Mouse (Mus musculus) activated CD4-positive, CD25-positive, alpha-beta regulatory T cell, adult 9 weeks (primary cell): Measurements from ENCODE around the gene Zbtb4. TPM values are rescaled to one million over a fixed set of nuclear protein-coding genes. Genes with fewer than 3 reads are reported as not detected.

Experiments
- polyA plus RNA-seq: library from polyadenylated mRNA; unstranded; fragments of 100-300 nt; shearing (Covaris generic); gene quantifications from one replicate; pipeline ENCODE4 v1.2.1, GENCODE M21; 2017

The Zbtb4 gene
- polyA plus RNA-seq, result 4.5 TPM

DNA sequence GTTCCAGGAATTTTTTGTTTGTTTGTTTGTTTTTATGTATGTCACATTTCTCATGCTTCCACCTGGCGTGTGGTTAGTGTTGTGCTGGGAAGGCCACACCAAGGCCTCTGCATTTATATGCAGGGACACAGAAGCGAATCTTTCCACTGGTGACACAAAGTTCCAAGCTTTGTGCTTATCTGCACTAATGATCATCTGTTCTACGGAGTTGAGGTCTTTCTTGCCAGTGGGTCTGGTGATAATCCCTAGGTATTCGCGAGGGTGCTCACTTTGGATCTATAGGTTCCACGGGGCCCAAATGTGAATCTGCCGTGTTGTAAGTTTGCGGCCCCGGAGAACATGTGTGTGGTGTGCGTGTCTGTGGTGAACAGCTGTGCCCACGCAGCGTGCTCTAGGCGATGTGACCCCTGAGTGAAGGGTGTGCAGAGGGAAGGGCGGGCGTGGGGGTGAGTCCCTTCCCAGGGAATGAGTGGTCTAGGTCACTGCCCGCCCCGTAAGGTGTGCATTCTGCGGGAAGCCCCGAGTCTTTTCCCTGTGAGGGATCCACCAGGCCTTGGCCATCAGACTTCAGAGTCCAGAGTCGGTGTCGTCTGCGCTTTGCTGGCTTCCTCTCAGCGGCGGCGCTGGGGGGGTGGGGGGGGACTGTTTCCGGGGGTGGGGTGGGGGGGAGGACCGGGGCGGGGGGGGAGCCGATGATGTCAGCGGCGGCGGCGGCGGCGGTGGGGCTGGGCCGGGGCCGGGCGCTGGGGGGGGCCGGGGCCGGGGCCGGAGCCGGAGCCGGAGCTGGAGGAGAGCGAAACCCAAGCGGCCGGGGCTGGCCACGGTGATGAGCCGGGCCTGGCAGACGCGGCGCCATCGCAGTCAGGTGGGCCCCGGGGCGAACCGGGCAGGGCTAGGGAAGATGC, at the start of gene Zbtb4:
TSS of gene Zbtb4 (plus strand) at position 692 of the 905 bp plus-strand sequence.

GRCm38 (mm10) chr11:69758478-69758970, 7.2 kb upstream of the Zbtb4 start, which contains the start of gene Polr2a:
Gene Polr2a (minus strand): TSS chr11:69758637.

DNA sequence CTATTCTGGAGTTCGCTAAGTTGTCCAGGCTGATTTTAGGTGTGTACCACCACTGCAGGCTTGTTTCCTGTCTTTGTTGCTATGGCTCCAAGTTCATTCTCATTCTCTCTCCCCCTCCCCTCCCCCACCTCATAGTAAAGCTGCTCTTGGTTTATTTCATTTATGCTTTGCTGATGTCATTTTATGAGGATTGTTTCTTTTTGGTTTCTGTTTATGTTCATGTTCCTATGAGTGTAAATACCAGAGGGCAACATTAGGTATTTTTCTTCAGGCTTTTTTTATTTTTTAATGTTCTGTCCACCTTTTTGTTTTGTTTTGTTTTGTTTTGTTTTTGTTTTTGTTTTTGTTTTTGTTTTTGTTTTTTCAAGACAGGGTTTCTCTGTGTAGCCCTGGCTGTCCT, 3.8 kb upstream of the Zbtb4 start, which contains the start of gene Slc35g3:
TSS of gene Slc35g3 (minus strand) at position 101 of the 400 bp plus-strand sequence.

GRCm38 (mm10) chr11:69795168-69795982, 29.7 kb downstream of the Zbtb4 start, which contains the start of gene Chrnb1:
Gene Chrnb1 (minus strand): TSS chr11:69795943.

GRCm38 (mm10) chr11:69801379-69801977, 35.8 kb downstream of the Zbtb4 start, which contains the start of gene Fgf11:
Gene Fgf11 (minus strand): TSS chr11:69801857.

DNA sequence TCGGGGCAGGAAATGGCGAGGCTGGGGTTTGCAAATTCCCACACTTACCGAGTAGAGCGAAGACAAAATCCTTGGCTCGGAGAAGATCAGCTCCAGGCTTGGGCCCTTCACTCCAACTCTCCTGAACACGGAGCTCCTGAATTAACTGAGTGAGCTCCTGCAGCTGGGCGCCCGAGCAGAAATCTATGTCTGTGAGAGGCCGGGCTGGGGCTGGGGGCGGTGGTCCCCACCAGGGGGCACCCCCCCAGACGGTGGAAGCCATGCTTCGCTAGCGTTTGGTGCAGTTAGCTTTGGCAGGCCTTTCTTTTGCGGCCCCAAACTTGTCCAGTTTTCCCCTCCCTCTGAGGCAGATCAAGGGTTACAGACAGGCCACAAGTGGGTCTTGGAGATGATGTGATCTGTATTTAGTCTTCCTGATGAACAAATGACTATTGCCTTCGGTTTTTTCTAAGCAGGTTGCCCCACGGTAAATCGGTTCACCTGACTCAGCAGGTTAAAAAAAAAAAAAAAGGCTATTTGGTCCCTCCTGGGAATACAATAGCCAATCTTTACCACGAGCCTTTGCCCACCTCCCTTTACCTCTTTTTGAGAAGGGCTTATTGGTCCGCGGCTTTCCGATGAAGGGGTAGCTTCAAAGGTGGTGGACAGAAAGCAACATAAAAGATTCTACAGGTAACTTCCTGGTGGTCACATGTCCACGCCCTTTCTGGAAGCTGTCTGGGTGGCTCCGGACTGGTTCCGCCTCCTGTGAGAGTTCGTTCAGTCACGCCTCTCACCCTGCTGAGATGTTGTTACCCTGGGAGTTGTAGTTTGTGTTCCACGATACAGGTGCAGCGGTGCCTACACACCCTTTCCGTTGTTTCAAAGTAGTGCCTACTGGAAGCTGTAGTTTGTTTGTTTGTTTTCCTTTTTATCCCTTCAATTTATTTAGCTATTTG, 39.5 kb downstream of the Zbtb4 start, which contains the start of gene Tmem102:
TSS of gene Tmem102 (minus strand) at position 653 of the 938 bp plus-strand sequence.

DNA sequence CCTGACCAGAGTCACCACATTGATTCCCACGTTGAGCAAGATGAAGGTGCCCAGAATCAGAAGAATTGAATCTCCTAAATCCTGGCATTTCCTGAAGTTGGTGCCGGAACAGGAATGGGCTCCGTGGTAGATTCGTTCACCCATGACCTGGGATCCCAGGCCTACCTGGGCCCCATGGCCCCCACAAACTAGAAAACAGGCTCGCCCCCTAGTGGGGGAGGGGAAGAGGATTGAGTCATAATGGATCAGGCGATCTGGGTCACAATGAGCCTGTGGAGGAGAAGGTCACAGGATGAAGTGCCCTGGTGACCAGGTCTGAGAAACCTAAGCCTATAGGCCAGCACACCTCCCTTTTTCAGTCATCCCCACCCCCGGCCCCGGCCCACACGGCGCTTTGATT, 49.4 kb downstream of the Zbtb4 start, which contains the start of gene Gm39566:
TSS of gene Gm39566 (minus strand) at position 144 of the 400 bp plus-strand sequence.

DNA sequence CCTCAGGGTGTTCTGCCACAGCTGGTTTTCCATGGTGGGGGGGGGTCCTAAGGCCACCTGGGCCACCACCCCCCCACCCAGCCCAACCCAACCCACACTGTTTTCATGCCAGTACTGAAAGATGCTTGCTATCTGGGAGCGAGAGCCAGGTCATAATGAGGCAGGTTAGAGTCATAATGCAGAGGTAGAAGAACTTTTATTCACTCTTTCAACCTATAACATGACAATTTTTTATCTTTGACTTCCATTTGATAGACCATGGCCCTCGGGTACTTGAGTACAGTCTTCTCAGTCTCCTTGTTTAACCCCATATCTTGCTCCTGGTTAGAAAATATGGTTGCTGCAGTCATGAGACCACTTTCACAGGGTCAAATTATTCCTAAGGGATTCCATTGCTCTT, 52.7 kb downstream of the Zbtb4 start, which contains the start of gene Spem2:
TSS of gene Spem2 (minus strand) at position 101 of the 400 bp plus-strand sequence.

DNA sequence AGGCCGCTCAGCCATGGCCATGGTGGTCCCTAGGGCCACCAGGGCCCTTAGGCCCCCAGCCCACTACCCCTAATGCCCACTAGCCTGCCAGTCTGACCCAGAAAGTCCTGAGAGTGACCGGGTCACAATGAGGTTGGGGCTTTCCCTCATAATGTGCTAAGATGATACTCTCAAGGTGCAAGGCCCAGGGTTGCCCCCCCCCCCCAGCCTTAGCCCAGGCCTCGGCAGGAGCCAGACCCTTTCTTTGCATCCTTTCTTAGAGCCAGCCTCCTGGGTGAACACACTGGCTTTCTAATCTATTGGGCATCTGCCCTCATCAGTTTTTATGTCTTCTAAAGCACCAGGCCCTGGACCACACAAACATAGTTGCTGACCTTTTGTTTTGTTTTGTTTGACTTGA, 56.4 kb downstream of the Zbtb4 start, which contains the start of gene Spem1:
TSS of gene Spem1 (minus strand) at position 101 of the 400 bp plus-strand sequence.

Other genes with a start within 250 kb of the Zbtb4 start
- not detected for gene Dnah2, start 216.8 kb upstream of the Zbtb4 start, polyA plus RNA-seq
- 0.50 TPM for gene Efnb3, start 205.7 kb upstream of the Zbtb4 start, polyA plus RNA-seq
- gene Wrap53, start 185.7 kb upstream of the Zbtb4 start, polyA plus RNA-seq, result 34.5 TPM
- 251 TPM for gene Trp53, start 185.6 kb upstream of the Zbtb4 start, polyA plus RNA-seq
- gene Atp1b2, start 160.0 kb upstream of the Zbtb4 start, polyA plus RNA-seq, result not detected
- gene Shbg, start 148.0 kb upstream of the Zbtb4 start, polyA plus RNA-seq, result not detected
- not detected for gene Sat2, start 143.9 kb upstream of the Zbtb4 start, polyA plus RNA-seq
- 8.7 TPM for gene Fxr2, start 132.9 kb upstream of the Zbtb4 start, polyA plus RNA-seq
- gene Sox15, start 110.6 kb upstream of the Zbtb4 start, polyA plus RNA-seq, result not detected
- gene Mpdu1, start 103.3 kb upstream of the Zbtb4 start, polyA plus RNA-seq, result 54.7 TPM
- 10.0 TPM for gene Cd68, start 99.8 kb upstream of the Zbtb4 start, polyA plus RNA-seq
- 587 TPM for gene Eif4a1, start 93.5 kb upstream of the Zbtb4 start, polyA plus RNA-seq
- gene Senp3, start 83.8 kb upstream of the Zbtb4 start, polyA plus RNA-seq, result 41.0 TPM
- not detected for gene Tnfsf13, start 80.1 kb upstream of the Zbtb4 start, polyA plus RNA-seq
- gene Tnfsf12, start 70.1 kb upstream of the Zbtb4 start, polyA plus RNA-seq, result not detected
- not detected for gene Tnfsfm13, start 69.8 kb upstream of the Zbtb4 start, polyA plus RNA-seq
- gene Polr2a, start 7.3 kb upstream of the Zbtb4 start, polyA plus RNA-seq, result 59.9 TPM
- gene Slc35g3, start 3.9 kb upstream of the Zbtb4 start, polyA plus RNA-seq, result not detected
- gene Chrnb1, start 30.0 kb downstream of the Zbtb4 start, polyA plus RNA-seq, result 4.8 TPM
- gene Fgf11, start 35.9 kb downstream of the Zbtb4 start, polyA plus RNA-seq, result not detected
- gene Tmem102, start 39.7 kb downstream of the Zbtb4 start, polyA plus RNA-seq, result not detected
- not detected for gene Gm39566, start 49.4 kb downstream of the Zbtb4 start, polyA plus RNA-seq
- not detected for gene Spem2, start 52.6 kb downstream of the Zbtb4 start, polyA plus RNA-seq
- gene Spem1, start 56.3 kb downstream of the Zbtb4 start, polyA plus RNA-seq, result not detected
- 0.56 TPM for gene Nlgn2, start 71.9 kb downstream of the Zbtb4 start, polyA plus RNA-seq
- 125 TPM for gene Tmem256, start 72.6 kb downstream of the Zbtb4 start, polyA plus RNA-seq
- gene Plscr3, start 80.5 kb downstream of the Zbtb4 start, polyA plus RNA-seq, result 23.8 TPM
- gene Tnk1, start 92.8 kb downstream of the Zbtb4 start, polyA plus RNA-seq, result not detected
- not detected for gene Tmem95, start 112.1 kb downstream of the Zbtb4 start, polyA plus RNA-seq
- gene Kctd11, start 115.5 kb downstream of the Zbtb4 start, polyA plus RNA-seq, result 2.1 TPM
- gene Acap1, start 129.6 kb downstream of the Zbtb4 start, polyA plus RNA-seq, result 613 TPM
- gene 2810408A11Rik, start 135.1 kb downstream of the Zbtb4 start, polyA plus RNA-seq, result 2.8 TPM
- gene Neurl4, start 135.2 kb downstream of the Zbtb4 start, polyA plus RNA-seq, result 3.6 TPM
- 135 TPM for gene Gps2, start 148.0 kb downstream of the Zbtb4 start, polyA plus RNA-seq
- gene Eif5a, start 156.0 kb downstream of the Zbtb4 start, polyA plus RNA-seq, result 1,138 TPM
- not detected for gene Ybx2, start 169.9 kb downstream of the Zbtb4 start, polyA plus RNA-seq
- 0.31 TPM for gene Slc2a4, start 182.3 kb downstream of the Zbtb4 start, polyA plus RNA-seq
- not detected for gene Cldn7, start 198.9 kb downstream of the Zbtb4 start, polyA plus RNA-seq
- gene Ctdnep1, start 215.2 kb downstream of the Zbtb4 start, polyA plus RNA-seq, result 30.2 TPM
- gene Elp5, start 216.6 kb downstream of the Zbtb4 start, polyA plus RNA-seq, result 70.4 TPM
- 493 TPM for gene Gabarap, start 225.2 kb downstream of the Zbtb4 start, polyA plus RNA-seq
- 114 TPM for gene Phf23, start 229.9 kb downstream of the Zbtb4 start, polyA plus RNA-seq
- 19.7 TPM for gene Dvl2, start 234.7 kb downstream of the Zbtb4 start, polyA plus RNA-seq
- 120 TPM for gene Acadvl, start 249.5 kb downstream of the Zbtb4 start, polyA plus RNA-seq